Mouse (Mus musculus): ENCODE data around the gene Gm10488. TPM values are rescaled to one million over a fixed set of nuclear protein-coding genes. Genes with fewer than 3 reads are reported as not detected.
"Not testable (repeated sequence)": the region's sequence is repeated elsewhere in the genome, so short reads cannot be mapped to it uniquely, and the experiment has no call there.

Gm10488 gene
- total RNA-seq (2021), result not detected
- long read RNA-seq, experiment 1, result 0 reads
- long read RNA-seq, experiment 2, result 0 reads

GRCm38 (mm10) chrX:29976014-29976413 is at the start of gene Gm10488:
Gene Gm10488, plus strand, starts transcription at chrX:29976314.
- intact Hi-C loops (cut with DNase I); DNase-seq; H3K27ac ChIP-seq; H3K4me3 ChIP-seq: not testable (repeated sequence)

Small RNA genes lying within 50 kb of the gene (microRNA-seq; reads per million reads assigned to microRNA genes)
- not detected for gene Gm44298
